Mouse (Mus musculus) mouse trophoblast stem cell (cell line): ENCODE data around the gene Ptpdc1.

Experiments
- in situ Hi-C, 2 experiments: fragments of 300-500 bp; cut with MseI, MboI; formaldehyde crosslinking; loops; 2 replicates in 1 of 2; 3 replicates in 1 of 2; pipeline ENCODE4 v1.15.1; 2025

The Ptpdc1 gene

GRCm38 (mm10) chr13:48586496-48586895 lies 39.0 kb downstream of the Ptpdc1 start:
- in situ Hi-C loops: no loop called here

GRCm38 (mm10) chr13:48585786-48586185 lies 39.7 kb downstream of the Ptpdc1 start:
- in situ Hi-C loops: no loop called here

- in situ Hi-C loops: no loop called here
Observed at GRCm38 (mm10) chr13:48582688-48583379, 42.6 kb downstream of the Ptpdc1 start.

GRCm38 (mm10) chr13:48578616-48579015 lies 46.8 kb downstream of the Ptpdc1 start:
- in situ Hi-C loops: loop anchor here in 1 of 2 experiments (5.0 kb wide), 1 partner anchor 51 kb away; no protein-coding TSS in a partner anchor

- in situ Hi-C loops: loop anchor here in 1 of 2 experiments (5.0 kb wide), 1 partner anchor 51 kb away; no protein-coding TSS in a partner anchor
Observed at GRCm38 (mm10) chr13:48577836-48578235, 47.6 kb downstream of the Ptpdc1 start.

GRCm38 (mm10) chr13:48577007-48577406 lies 48.5 kb downstream of the Ptpdc1 start:
- in situ Hi-C loops: loop anchor here in 1 of 2 experiments (5.0 kb wide), 1 partner anchor 50 kb away; no protein-coding TSS in a partner anchor

- in situ Hi-C loops: loop anchor here (5.0 kb wide), 1 partner anchor 47 kb away; no protein-coding TSS in a partner anchor
Observed at GRCm38 (mm10) chr13:48574718-48575117, 50.7 kb downstream of the Ptpdc1 start.

GRCm38 (mm10) chr13:48573525-48574355 lies 51.7 kb downstream of the Ptpdc1 start:
- in situ Hi-C loops: loop anchor here in 1 of 2 experiments (5.0 kb wide), 1 partner anchor 46 kb away; no protein-coding TSS in a partner anchor

GRCm38 (mm10) chr13:48572127-48572526 lies 53.3 kb downstream of the Ptpdc1 start:
- in situ Hi-C loops: loop anchor here in 1 of 2 experiments (5.0 kb wide), 1 partner anchor 45 kb away; no protein-coding TSS in a partner anchor

- in situ Hi-C loops: loop anchor here in 1 of 2 experiments (5.0 kb wide), 1 partner anchor 44 kb away; no protein-coding TSS in a partner anchor
Observed at GRCm38 (mm10) chr13:48571298-48571697, 54.2 kb downstream of the Ptpdc1 start.

- in situ Hi-C loops: loop anchor here in 1 of 2 experiments (5.0 kb wide), 1 partner anchor 42 kb away; no protein-coding TSS in a partner anchor
Observed at GRCm38 (mm10) chr13:48569576-48570132, 55.8 kb downstream of the Ptpdc1 start.

- in situ Hi-C loops: no loop called here
Observed at GRCm38 (mm10) chr13:48567646-48568045, 57.8 kb downstream of the Ptpdc1 start.

- in situ Hi-C loops: no loop called here
Observed at GRCm38 (mm10) chr13:48566116-48566935, 59.1 kb downstream of the Ptpdc1 start.

- in situ Hi-C loops: no loop called here
Observed at GRCm38 (mm10) chr13:48564881-48565600, 60.4 kb downstream of the Ptpdc1 start.

GRCm38 (mm10) chr13:48562336-48562735 lies 63.1 kb downstream of the Ptpdc1 start:
- in situ Hi-C loops: no loop called here

GRCm38 (mm10) chr13:48561481-48561880 lies 64.0 kb downstream of the Ptpdc1 start:
- in situ Hi-C loops: no loop called here

- in situ Hi-C loops: no loop called here
Observed at GRCm38 (mm10) chr13:48555976-48556375, 69.5 kb downstream of the Ptpdc1 start.

- in situ Hi-C loops: no loop called here
Observed at GRCm38 (mm10) chr13:48554552-48554951, 70.9 kb downstream of the Ptpdc1 start.

- in situ Hi-C loops: no loop called here
Observed at GRCm38 (mm10) chr13:48553511-48553910, 72.0 kb downstream of the Ptpdc1 start.
